Comparison of ENCODE assay signal across 14 mouse cellular contexts in genomic region chr4:130001710-130002109, GRCm38 (mm10). TPM values are rescaled to one million over a fixed set of nuclear protein-coding genes. Genes with fewer than 3 reads are reported as not detected.
DNase-seq lines count a peak whose midpoint lies in the region; ATAC-seq and TF ChIP-seq lines count a peak whose summit lies in the region.
"Had no signal": no experiment of that assay in that cellular context is flagged by ENCODE, and none has a peak within 500 bp of the region (broad histone marks: within the 10 kb centered on the region; RNA-seq: fewer than 3 reads in every experiment).

No protein-coding gene starts in this region.

- H3K27me3 ChIP-seq in heart, embryonic 15.5 days, result peaks cover 49% of the 10 kb centered on the region
- H3K27me3 ChIP-seq in midbrain, embryonic 14.5 days (ENCODE audit: control insufficient read depth, insufficient read depth, low read length), result no peaks in the 10 kb centered on the region
- H3K27me3 ChIP-seq in midbrain, embryonic 10.5 days (ENCODE audit: low read depth, poor library complexity, severe bottlenecking), result peaks cover 46% of the 10 kb centered on the region
- no peaks in the 10 kb centered on the region for H3K27me3 ChIP-seq in hindbrain, embryonic 14.5 days (ENCODE audit: control insufficient read depth, insufficient read depth, low read length)
- H3K27me3 ChIP-seq in stomach, postnatal 0 days (ENCODE audit: control insufficient read depth, insufficient read depth, low read length), result no peaks in the 10 kb centered on the region
- H3K27me3 ChIP-seq in limb, embryonic 10.5 days (ENCODE audit: low read depth, poor library complexity, severe bottlenecking), result peaks cover 73% of the 10 kb centered on the region

- no peak for TF ChIP-seq EP300 in stomach, postnatal 0 days (optimal IDR thresholded peaks at IDR 0.05)

- peak; percentile 43; the same call in 1 of the 2 replicates for ATAC-seq in heart, embryonic 15.5 days (replicated peaks; ENCODE audit: insufficient number of reproducible peaks, insufficient read depth, low FRiP score, low read depth)
- ATAC-seq in midbrain, embryonic 14.5 days (ENCODE audit: low FRiP score, low TSS enrichment), result no peak
- ATAC-seq in hindbrain, embryonic 14.5 days (ENCODE audit: low FRiP score), result no peak
- ATAC-seq in stomach, postnatal 0 days (ENCODE audit: low FRiP score, low TSS enrichment), result no peak; the same call in 1 of the 2 replicates
- ATAC-seq: CD4-positive, CD25-positive, alpha-beta regulatory T cell, adult 4 months had no signal

- TF ChIP-seq CTCF in stomach, postnatal 0 days (IDR thresholded peaks at IDR 0.05; ENCODE audit: low read depth), result peak; percentile 7; the same call in 1 of the 2 replicates

- no peak overlapping the region for H3K4me2 ChIP-seq in heart, embryonic 15.5 days
- no peak overlapping the region for H3K4me2 ChIP-seq in midbrain, embryonic 14.5 days (ENCODE audit: low read length)
- no peak overlapping the region for H3K4me2 ChIP-seq in hindbrain, embryonic 14.5 days (replicated peaks)
- no peak overlapping the region for H3K4me2 ChIP-seq in stomach, postnatal 0 days (replicated peaks; ENCODE audit: low read depth)
- H3K4me2 ChIP-seq: liver, embryonic 15.5 days had no signal

- WGBS in heart, embryonic 15.5 days, result 22% methylated on average over 5 of the region's 5 CpGs
- WGBS in midbrain, embryonic 14.5 days, result 36% methylated on average over 5 of the region's 5 CpGs
- WGBS in midbrain, embryonic 10.5 days, result 67% methylated on average over 5 of the region's 5 CpGs
- WGBS in hindbrain, embryonic 14.5 days, result 37% methylated on average over 5 of the region's 5 CpGs
- WGBS in stomach, postnatal 0 days, result 27% methylated on average over 5 of the region's 5 CpGs
- WGBS in limb, embryonic 10.5 days, result 56% methylated on average over 5 of the region's 5 CpGs

- H3K9ac ChIP-seq in heart, embryonic 15.5 days, result no peak overlapping the region
- H3K9ac ChIP-seq in midbrain, embryonic 14.5 days (replicated peaks; ENCODE audit: low read length), result no peak overlapping the region
- H3K9ac ChIP-seq in hindbrain, embryonic 14.5 days, result no peak overlapping the region
- H3K9ac ChIP-seq in stomach, postnatal 0 days (ENCODE audit: low read length), result no peak overlapping the region
- H3K9ac ChIP-seq: liver, embryonic 15.5 days had no signal

- H3K27ac ChIP-seq in heart, embryonic 15.5 days, result peak overlapping the region; percentile 57
- peak overlapping the region; percentile 41; the same call in 1 of the 2 replicates for H3K27ac ChIP-seq in midbrain, embryonic 14.5 days (replicated peaks; ENCODE audit: low read depth, low read length)
- H3K27ac ChIP-seq in midbrain, embryonic 10.5 days (replicated peaks), result no peak overlapping the region
- peak overlapping the region; percentile 32 for H3K27ac ChIP-seq in hindbrain, embryonic 14.5 days
- no peak overlapping the region for H3K27ac ChIP-seq in stomach, postnatal 0 days (replicated peaks)
- H3K27ac ChIP-seq in limb, embryonic 10.5 days, result no peak overlapping the region
- H3K27ac ChIP-seq: gastrocnemius, adult 2 months; liver, embryonic 15.5 days had no signal

- H3K4me1 ChIP-seq in heart, embryonic 15.5 days (replicated peaks), result peaks cover 25% of the 10 kb centered on the region
- peaks cover 18% of the 10 kb centered on the region for H3K4me1 ChIP-seq in midbrain, embryonic 14.5 days (ENCODE audit: control insufficient read depth, insufficient read depth, low read length)
- H3K4me1 ChIP-seq in midbrain, embryonic 10.5 days, result peaks cover 26% of the 10 kb centered on the region
- H3K4me1 ChIP-seq in hindbrain, embryonic 14.5 days (replicated peaks; ENCODE audit: control insufficient read depth, insufficient read depth, low read length), result peaks cover 14% of the 10 kb centered on the region
- H3K4me1 ChIP-seq in stomach, postnatal 0 days (replicated peaks; ENCODE audit: control insufficient read depth, insufficient read depth), result no peaks in the 10 kb centered on the region
- H3K4me1 ChIP-seq in limb, embryonic 10.5 days, result peaks cover 12% of the 10 kb centered on the region

- no peaks in the 10 kb centered on the region for H3K36me3 ChIP-seq in heart, embryonic 15.5 days
- 0 out of 2 replicates have a peak, but pooled peaks cover 3% of the 10 kb centered on the region for H3K36me3 ChIP-seq in midbrain, embryonic 14.5 days (ENCODE audit: control insufficient read depth, insufficient read depth, low read length)
- H3K36me3 ChIP-seq in midbrain, embryonic 10.5 days, result no peaks in the 10 kb centered on the region
- no peaks in the 10 kb centered on the region for H3K36me3 ChIP-seq in hindbrain, embryonic 14.5 days (replicated peaks; ENCODE audit: control insufficient read depth, insufficient read depth)
- H3K36me3 ChIP-seq in stomach, postnatal 0 days (ENCODE audit: control insufficient read depth, insufficient read depth, low read length), result no peaks in the 10 kb centered on the region
- no peaks in the 10 kb centered on the region for H3K36me3 ChIP-seq in limb, embryonic 10.5 days
- H3K36me3 ChIP-seq: liver, embryonic 15.5 days had no signal

- DNase-seq in heart, adult 18-20 months, result no peak
- peak; percentile 33 for DNase-seq in midbrain, embryonic 14.5 days
- DNase-seq in midbrain, embryonic 10.5 days (ENCODE audit: low spot score), result no peak
- no peak for DNase-seq in hindbrain, embryonic 14.5 days (ENCODE audit: low spot score)
- DNase-seq in stomach, postnatal 0 days (ENCODE audit: low spot score), result no peak
- DNase-seq in limb, embryonic 10.5 days (ENCODE audit: low spot score), result no peak
- DNase-seq in layer of hippocampus, adult 8-10 months (ENCODE audit: low spot score in 2 of 2), result no peak
- DNase-seq: gastrocnemius, adult 2 months; kidney, adult 9 months; thymus, adult 2 months had no signal

- H3K9me3 ChIP-seq in heart, embryonic 15.5 days (replicated peaks), result no peaks in the 10 kb centered on the region
- H3K9me3 ChIP-seq in midbrain, embryonic 14.5 days (ENCODE audit: control insufficient read depth, low read length), result no peaks in the 10 kb centered on the region
- H3K9me3 ChIP-seq in midbrain, embryonic 10.5 days (replicated peaks), result no peaks in the 10 kb centered on the region
- no peaks in the 10 kb centered on the region for H3K9me3 ChIP-seq in hindbrain, embryonic 14.5 days (ENCODE audit: control insufficient read depth, low read length)
- no peaks in the 10 kb centered on the region for H3K9me3 ChIP-seq in stomach, postnatal 0 days (ENCODE audit: control insufficient read depth, low read length)
- no peaks in the 10 kb centered on the region for H3K9me3 ChIP-seq in limb, embryonic 10.5 days (replicated peaks)
- H3K9me3 ChIP-seq: liver, embryonic 15.5 days had no signal

- no peak overlapping the region for H3K4me3 ChIP-seq in heart, embryonic 15.5 days
- H3K4me3 ChIP-seq in midbrain, embryonic 14.5 days (replicated peaks; ENCODE audit: low read depth, low read length), result no peak overlapping the region
- H3K4me3 ChIP-seq in midbrain, embryonic 10.5 days, result no peak overlapping the region
- no peak overlapping the region for H3K4me3 ChIP-seq in hindbrain, embryonic 14.5 days (replicated peaks; ENCODE audit: low read length)
- no peak overlapping the region for H3K4me3 ChIP-seq in stomach, postnatal 0 days (ENCODE audit: low read depth, low read length)
- H3K4me3 ChIP-seq in limb, embryonic 10.5 days, result no peak overlapping the region
- H3K4me3 ChIP-seq: gastrocnemius, adult 2 months; liver, embryonic 15.5 days; myocyte had no signal

RNA-seq across cellular contexts. Expression of gene Adgrb2, which starts 17.0 kb away (rescaled TPM):
- polyA plus RNA-seq in heart, embryonic 15.5 days (2015; fragmentation: Nextera tagmentation; extraction: Ambion mirVana), result 1.3 and 2.2 TPM in 2 replicates
- total RNA-seq in heart, adult 18-20 months (2021), result 1 to 10 TPM; 2.1 to 2.4 TPM
- 15.9 and 16.9 TPM in 2 replicates for polyA plus RNA-seq in midbrain, embryonic 14.5 days (2014; fragmentation: Nextera tagmentation; extraction: Ambion mirVana)
- 1.6 and 2.0 TPM in 2 replicates for polyA plus RNA-seq in midbrain, embryonic 10.5 days (2016; fragmentation: Nextera tagmentation; extraction: Ambion mirVana)
- 16.9 and 19.0 TPM in 2 replicates for polyA plus RNA-seq in hindbrain, embryonic 14.5 days (2014; fragmentation: Nextera tagmentation; extraction: Ambion mirVana)
- 0.49 and 0.83 TPM in 2 replicates for polyA plus RNA-seq in stomach, postnatal 0 days (2015; fragmentation: Nextera tagmentation; extraction: Ambion mirVana)
- polyA plus RNA-seq in limb, embryonic 10.5 days (2016; fragmentation: Nextera tagmentation; extraction: Ambion mirVana), result 0.45 and 0.84 TPM in 2 replicates
- total RNA-seq in layer of hippocampus, adult 8-10 months (2022), result 100 to 1,000 TPM; 433 to 519 (median 493) TPM

RNA-seq across cellular contexts. Expression of gene Col16a1, which starts 45.9 kb away (rescaled TPM):
- polyA plus RNA-seq in heart, embryonic 15.5 days (2015; fragmentation: Nextera tagmentation; extraction: Ambion mirVana), result 36.5 and 55.2 TPM in 2 replicates
- total RNA-seq in heart, adult 18-20 months (2021), result 1 to 10 TPM; 4.5 to 4.6 TPM
- polyA plus RNA-seq in midbrain, embryonic 14.5 days (2014; fragmentation: Nextera tagmentation; extraction: Ambion mirVana), result 4.3 and 4.4 TPM in 2 replicates
- polyA plus RNA-seq in midbrain, embryonic 10.5 days (2016; fragmentation: Nextera tagmentation; extraction: Ambion mirVana), result 3.8 and 5.8 TPM in 2 replicates
- polyA plus RNA-seq in hindbrain, embryonic 14.5 days (2014; fragmentation: Nextera tagmentation; extraction: Ambion mirVana), result 10.1 and 11.1 TPM in 2 replicates
- 47.7 and 51.6 TPM in 2 replicates for polyA plus RNA-seq in stomach, postnatal 0 days (2015; fragmentation: Nextera tagmentation; extraction: Ambion mirVana)
- 3.9 and 10.2 TPM in 2 replicates for polyA plus RNA-seq in limb, embryonic 10.5 days (2016; fragmentation: Nextera tagmentation; extraction: Ambion mirVana)
- total RNA-seq in layer of hippocampus, adult 8-10 months (2022), result 10 to 100 TPM; 15.2 to 28.1 (median 21.2) TPM
- polyA plus RNA-seq: CD4-positive, CD25-positive, alpha-beta regulatory T cell, adult 4 months had no signal

Comparison
In these comparisons a context has a peak if more than half of its experiments do, and no peak if none do; other contexts are left out.
1. H3K27ac ChIP-seq: peak in heart, embryonic 15.5 days (single experiment), midbrain, embryonic 14.5 days (single experiment) and hindbrain, embryonic 14.5 days (single experiment); none in midbrain, embryonic 10.5 days (single experiment), stomach, postnatal 0 days (single experiment) and limb, embryonic 10.5 days (single experiment).